In the genomic region with DNA sequence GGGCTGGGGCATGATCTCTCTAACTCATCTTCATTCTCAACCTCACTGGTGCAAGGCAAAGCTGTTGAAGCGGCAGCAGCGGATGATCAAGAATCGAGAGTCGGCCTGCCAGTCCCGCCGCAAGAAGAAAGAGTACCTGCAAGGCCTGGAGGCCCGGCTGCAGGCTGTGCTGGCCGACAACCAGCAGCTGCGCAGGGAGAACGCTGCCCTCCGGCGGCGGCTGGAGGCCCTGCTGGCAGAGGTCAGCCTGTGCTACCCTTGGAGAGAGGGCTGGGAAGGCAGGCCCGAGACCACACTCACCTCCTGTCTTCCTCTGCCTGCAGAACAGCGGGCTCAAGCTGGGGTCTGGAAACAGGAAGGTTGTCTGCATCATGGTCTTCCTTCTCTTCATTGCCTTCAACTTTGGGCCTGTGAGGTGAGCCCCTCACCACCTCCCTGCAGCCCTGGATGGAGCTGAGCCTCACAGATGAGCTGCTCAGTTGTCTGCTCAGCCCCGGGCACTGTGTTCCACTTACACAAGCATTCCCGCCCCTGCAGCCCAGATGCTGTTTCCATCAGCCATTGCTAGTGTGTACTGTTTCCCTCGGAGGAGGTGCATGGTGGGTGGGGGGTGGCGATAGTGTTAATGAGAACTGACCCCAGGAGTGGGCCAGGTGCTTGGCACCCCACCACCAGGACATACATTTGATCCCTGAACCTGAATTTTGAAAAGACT, we compare ENCODE assay signal across 8 mouse cellular contexts. TPM values are rescaled to one million over a fixed set of nuclear protein-coding genes. Genes with fewer than 3 reads are reported as not detected.
DNase-seq lines count a peak whose midpoint lies in the region; ATAC-seq and TF ChIP-seq lines count a peak whose summit lies in the region.

No protein-coding gene starts in this region.

- TF ChIP-seq CTCF in cerebellum, adult 2 months (IDR thresholded peaks at IDR 0.05; ENCODE audit: borderline replicate concordance, insufficient read depth, low read depth, low read length) = no peak
- 0 out of 2 replicates have a peak, but pooled peaks have one; percentile 24 for TF ChIP-seq CTCF in lung, adult 2 months (IDR thresholded peaks at IDR 0.05; ENCODE audit: insufficient read depth, low read length)
- TF ChIP-seq CTCF in liver, postnatal 0 days (IDR thresholded peaks at IDR 0.05; ENCODE audit: low read depth) = peak; percentile 75

- peaks cover 24% of the 10 kb centered on the region for H3K36me3 ChIP-seq in liver, postnatal 0 days (replicated peaks; ENCODE audit: insufficient read depth, low read length)

- no peak overlapping the region for H3K4me2 ChIP-seq in liver, postnatal 0 days (ENCODE audit: low read depth, low read length)

- no peak for TF ChIP-seq EP300 in liver, postnatal 0 days (IDR thresholded peaks at IDR 0.05; ENCODE audit: low read depth)

- no peak for TF ChIP-seq POLR2A in cerebellum, adult 2 months (IDR thresholded peaks at IDR 0.05; ENCODE audit: borderline replicate concordance, insufficient read depth, low read length)
- TF ChIP-seq POLR2A in lung, adult 2 months (IDR thresholded peaks at IDR 0.05; ENCODE audit: borderline replicate concordance, extremely low read depth, low read depth, low read length) = no peak

- no peaks in the 10 kb centered on the region for H3K9me3 ChIP-seq in liver, postnatal 0 days (ENCODE audit: low read length)

- 32% methylated on average over 19 of the region's 19 CpGs for WGBS in cerebellum, adult 2 months
- WGBS in lung, adult 2 months = 60% methylated on average over 19 of the region's 19 CpGs
- 55% methylated on average over 19 of the region's 19 CpGs for WGBS in liver, postnatal 0 days (ENCODE audit: insufficient replicate concordance)

- H3K27ac ChIP-seq in cerebellum, adult 2 months (ENCODE audit: insufficient read depth, low read length) = no peak overlapping the region
- H3K27ac ChIP-seq in liver, postnatal 0 days (ENCODE audit: low read depth) = no peak overlapping the region

- H3K4me3 ChIP-seq in cerebellum, adult 2 months (replicated peaks; ENCODE audit: insufficient read depth, low read depth, low read length) = no peak overlapping the region
- H3K4me3 ChIP-seq in lung, adult 2 months (replicated peaks; ENCODE audit: extremely low read depth, low read depth, low read length) = no peak overlapping the region
- H3K4me3 ChIP-seq in liver, postnatal 0 days (ENCODE audit: low read depth, low read length) = no peak overlapping the region

- no peaks in the 10 kb centered on the region for H3K27me3 ChIP-seq in cerebellum, adult 2 months (ENCODE audit: control insufficient read depth, insufficient read depth, low read length)
- no peaks in the 10 kb centered on the region for H3K27me3 ChIP-seq in liver, postnatal 0 days (ENCODE audit: insufficient read depth, low read length)

- DNase-seq in cerebellum, adult 2 months = peak; percentile 43 to 44
- no peak for DNase-seq in lung, adult 2 months
- no peak for DNase-seq in lung, postnatal 25 days (ENCODE audit: low spot score)
- peak; percentile 64 to 81 for DNase-seq in adrenal gland, postnatal 36 days
- DNase-seq in liver, postnatal 0 days = peak; percentile 59
- DNase-seq in urinary bladder, adult 18-20 months (ENCODE audit: low spot score in 2 of 2) = no peak
- DNase-seq in left cerebral cortex, adult 18-20 months (ENCODE audit: low spot score in 2 of 2) = no peak

- H3K9ac ChIP-seq in liver, postnatal 0 days (replicated peaks) = no peak overlapping the region

- no peak for ATAC-seq in cerebellum, adult (ENCODE audit: insufficient number of reproducible peaks, low FRiP score, low TSS enrichment)
- no peak for ATAC-seq in liver, postnatal 0 days

- peaks cover 11% of the 10 kb centered on the region; the same call in 1 of the 2 replicates for H3K4me1 ChIP-seq in cerebellum, adult 2 months (ENCODE audit: control insufficient read depth, insufficient read depth, low read length)
- peaks cover 25% of the 10 kb centered on the region for H3K4me1 ChIP-seq in lung, adult 2 months (ENCODE audit: control insufficient read depth, insufficient read depth, low read length)
- H3K4me1 ChIP-seq in liver, postnatal 0 days (ENCODE audit: insufficient read depth) = peaks cover 19% of the 10 kb centered on the region

RNA-seq across cellular contexts. Expression of a gene that starts 4.7 kb away (rescaled TPM):
- 61.4 and 69.4 TPM in 2 replicates for polyA plus RNA-seq in cerebellum, adult 2 months (2012; rRNA removed)
- polyA plus RNA-seq in lung, adult 2 months (2012; rRNA removed) = 81.8 and 88.0 TPM in 2 replicates
- total RNA-seq in adrenal gland, postnatal 36 days (2021) = 10 to 100 TPM; 45.7 to 58.8 TPM
- polyA plus RNA-seq in liver, postnatal 0 days (2015; fragmentation: Nextera tagmentation; extraction: Ambion mirVana) = 12.9 and 13.0 TPM in 2 replicates
- 10 to 100 TPM; 60.1 to 63.2 TPM for total RNA-seq in left cerebral cortex, adult 18-20 months (2021)

RNA-seq across cellular contexts. Expression of a gene that starts 7.1 kb away (rescaled TPM):
- polyA plus RNA-seq in cerebellum, adult 2 months (2012; rRNA removed) = 7.4 and 8.5 TPM in 2 replicates
- 2.4 and 2.9 TPM in 2 replicates for polyA plus RNA-seq in lung, adult 2 months (2012; rRNA removed)
- total RNA-seq in adrenal gland, postnatal 36 days (2021) = 10 to 100 TPM; 12.7 to 15.8 TPM
- 5.6 and 5.8 TPM in 2 replicates for polyA plus RNA-seq in liver, postnatal 0 days (2015; fragmentation: Nextera tagmentation; extraction: Ambion mirVana)
- 10 to 100 TPM; 11.4 to 14.3 TPM for total RNA-seq in left cerebral cortex, adult 18-20 months (2021)

RNA-seq across cellular contexts. Expression of a gene that starts 18.7 kb away (rescaled TPM):
- 1.6 and 1.8 TPM in 2 replicates for polyA plus RNA-seq in cerebellum, adult 2 months (2012; rRNA removed)
- 39.6 and 49.2 TPM in 2 replicates for polyA plus RNA-seq in lung, adult 2 months (2012; rRNA removed)
- total RNA-seq in adrenal gland, postnatal 36 days (2021) = 10 to 100 TPM; 26.9 to 34.3 TPM
- 0.36 TPM in 2 replicates for polyA plus RNA-seq in liver, postnatal 0 days (2015; fragmentation: Nextera tagmentation; extraction: Ambion mirVana)
- 1 to 10 TPM; 1.6 to 1.9 TPM for total RNA-seq in left cerebral cortex, adult 18-20 months (2021)

RNA-seq across cellular contexts. Expression of a gene that starts 22.3 kb away (rescaled TPM):
- polyA plus RNA-seq in cerebellum, adult 2 months (2012; rRNA removed) = 194 and 222 TPM in 2 replicates
- 5.2 and 6.7 TPM in 2 replicates for polyA plus RNA-seq in lung, adult 2 months (2012; rRNA removed)
- total RNA-seq in adrenal gland, postnatal 36 days (2021) = 10 to 100 TPM in 1 of 2 experiments, 1 to 10 TPM in 1; 5.0 to 14.3 TPM
- 0.05 TPM in 1 of 2 replicates, not detected in the other for polyA plus RNA-seq in liver, postnatal 0 days (2015; fragmentation: Nextera tagmentation; extraction: Ambion mirVana)
- 100 to 1,000 TPM; 131 to 147 TPM for total RNA-seq in left cerebral cortex, adult 18-20 months (2021)

RNA-seq across cellular contexts. Expression of a gene that starts 23.4 kb away (rescaled TPM):
- polyA plus RNA-seq in cerebellum, adult 2 months (2012; rRNA removed) = 57.3 and 66.9 TPM in 2 replicates
- 38.7 and 40.9 TPM in 2 replicates for polyA plus RNA-seq in lung, adult 2 months (2012; rRNA removed)
- 10 to 100 TPM; 57.8 to 70.0 TPM for total RNA-seq in adrenal gland, postnatal 36 days (2021)
- 19.3 and 19.8 TPM in 2 replicates for polyA plus RNA-seq in liver, postnatal 0 days (2015; fragmentation: Nextera tagmentation; extraction: Ambion mirVana)
- 10 to 100 TPM; 43.6 to 47.2 TPM for total RNA-seq in left cerebral cortex, adult 18-20 months (2021)

Comparison
In these comparisons a context has a peak if more than half of its experiments do, and no peak if none do; other contexts are left out.
1. DNase-seq: peak in cerebellum, adult 2 months (2 of 2), adrenal gland, postnatal 36 days (2 of 2) and liver, postnatal 0 days (single experiment); none in lung, adult 2 months (single experiment), lung, postnatal 25 days (single experiment), urinary bladder, adult 18-20 months (0 of 2) and left cerebral cortex, adult 18-20 months (0 of 2).
2. RNA of a gene that starts 18.7 kb away (polyA plus RNA-seq): 39.6 to 49.2 TPM in lung, adult 2 months; 1.6 to 1.8 TPM in cerebellum, adult 2 months and 0.36 TPM in liver, postnatal 0 days; every median in the first group is over 10 times any median in the second.